Mouse (Mus musculus) central nervous system, embryonic 18 days (tissue): ENCODE data around the gene March8. TPM values are rescaled to one million over a fixed set of nuclear protein-coding genes. Genes with fewer than 3 reads are reported as not detected.

Experiments used
- polyA plus RNA-seq: library from polyadenylated mRNA; depleted of rRNA; stranded (reverse); fragments of >200 nt; gene quantifications from 2 replicates; pipeline ENCODE4 v1.2.3, GENCODE M21; 2012; rRNA removed

March8 gene
- polyA plus RNA-seq: 112 and 125 TPM in 2 replicates

GRCm38 (mm10) chr6:116337835-116338501, at the start of gene March8:
Gene March8 (plus strand): TSS chr6:116338024.

Other genes starting within 250 kb of the March8 start
- 49.0 and 49.8 TPM in 2 replicates for gene Tmcc1, start 144.5 kb upstream of the March8 start, polyA plus RNA-seq
- 104 and 105 TPM in 2 replicates for gene Washc2, start 130.0 kb upstream of the March8 start, polyA plus RNA-seq
- 6.5 and 7.3 TPM in 2 replicates for gene Zfand4, start 73.8 kb upstream of the March8 start, polyA plus RNA-seq
- gene Alox5, start 123.2 kb downstream of the March8 start, polyA plus RNA-seq: 0.30 and 0.45 TPM in 2 replicates
- not detected in 2 replicates for gene Olfr211, start 151.1 kb downstream of the March8 start, polyA plus RNA-seq
- 0.04 and 0.08 TPM in 2 replicates for gene Olfr212, start 168.5 kb downstream of the March8 start, polyA plus RNA-seq
- not detected in 2 replicates for gene Olfr213, start 200.4 kb downstream of the March8 start, polyA plus RNA-seq
- gene Gm5580, start 213.1 kb downstream of the March8 start, polyA plus RNA-seq: 0.12 TPM in 1 of 2 replicates, not detected in the other
- not detected in 2 replicates for gene Olfr214, start 216.2 kb downstream of the March8 start, polyA plus RNA-seq
- 0.01 TPM in 1 of 2 replicates, not detected in the other for gene Olfr215, start 246.2 kb downstream of the March8 start, polyA plus RNA-seq